Mouse (Mus musculus): ENCODE results near the gene Cbwd1.
A peak's percentile ranks its signal among the peaks of the same experiment; 100 is the strongest.

- TF ChIP-seq CTCF (IDR thresholded peaks at IDR 0.05; ENCODE audit: low read depth) (no peak), EP300 (IDR thresholded peaks at IDR 0.05; ENCODE audit: low read depth) (peak; percentile 62; the same call in 1 of the 2 replicates)
These were observed 28.9 kb upstream of the Cbwd1 start for GRCm38 (mm10) chr19:24990138-24990822.
